Mouse (Mus musculus): ENCODE results near the gene Strap.

Strap gene

GRCm38 (mm10) chr6:137723898-137724297, 11.0 kb upstream of the Strap start:
- DNase-seq = peak; percentile 81

- no peak for DNase-seq
Measured at GRCm38 (mm10) chr6:137734460-137734845, 425 bp upstream of the Strap start.

- peak; percentile 11 for DNase-seq
Measured at GRCm38 (mm10) chr6:137735671-137736238, 877 bp downstream of the Strap start.

- DNase-seq = no peak
Measured at GRCm38 (mm10) chr6:137740972-137741371, 6.1 kb downstream of the Strap start.

GRCm38 (mm10) chr6:137744700-137745099, 9.8 kb downstream of the Strap start:
- DNase-seq = no peak

GRCm38 (mm10) chr6:137747174-137747928, 12.5 kb downstream of the Strap start:
- peak; percentile 26 for DNase-seq

- no peak for DNase-seq
Measured at GRCm38 (mm10) chr6:137751551-137752274, 16.8 kb downstream of the Strap start.

GRCm38 (mm10) chr6:137752275-137752655, 17.4 kb downstream of the Strap start:
- no peak for DNase-seq

GRCm38 (mm10) chr6:137754056-137754856, 19.4 kb downstream of the Strap start, which contains the start of gene Dera:
TSS of gene Dera (plus strand) at chr6:137754546.
- DNase-seq = peak; percentile 91

- no peak for DNase-seq
Measured at GRCm38 (mm10) chr6:137754857-137755232, 20.0 kb downstream of the Strap start.

GRCm38 (mm10) chr6:137756310-137756709, 21.4 kb downstream of the Strap start:
- no peak for DNase-seq

GRCm38 (mm10) chr6:137757891-137758290, 23.0 kb downstream of the Strap start:
- no peak for DNase-seq

GRCm38 (mm10) chr6:137759681-137760080, 24.8 kb downstream of the Strap start:
- peak; percentile 46 for DNase-seq

- DNase-seq = no peak
Measured at GRCm38 (mm10) chr6:137760966-137761365, 26.1 kb downstream of the Strap start.

- DNase-seq = no peak
Measured at GRCm38 (mm10) chr6:137764572-137765210, 29.8 kb downstream of the Strap start.

- no peak for DNase-seq
Measured at GRCm38 (mm10) chr6:137766177-137766576, 31.3 kb downstream of the Strap start.

GRCm38 (mm10) chr6:137771621-137772250, 36.9 kb downstream of the Strap start:
- no peak for DNase-seq

- no peak for DNase-seq
Measured at GRCm38 (mm10) chr6:137772918-137773636, 38.2 kb downstream of the Strap start.

GRCm38 (mm10) chr6:137773637-137774028, 38.8 kb downstream of the Strap start:
- DNase-seq = no peak

- DNase-seq = no peak
Measured at GRCm38 (mm10) chr6:137774166-137774565, 39.3 kb downstream of the Strap start.

GRCm38 (mm10) chr6:137775159-137775558, 40.3 kb downstream of the Strap start:
- no peak for DNase-seq
